Mouse (Mus musculus) C2C12 (cell line): ENCODE results near the gene Fam210b.

Experiments used
- CTCF ChIP-seq: IDR thresholded peaks from one replicate; pipeline ENCODE4 v1.5.1; 2011; ENCODE audit not compliant: control insufficient read depth, insufficient read depth, insufficient read length
- FOSL1 ChIP-seq: IDR thresholded peaks from one replicate; pipeline ENCODE4 v1.8.0; 2011; ENCODE audit warnings: mild to moderate bottlenecking, low read length; ENCODE audit not compliant: poor library complexity, insufficient read depth, severe bottlenecking

DNA sequence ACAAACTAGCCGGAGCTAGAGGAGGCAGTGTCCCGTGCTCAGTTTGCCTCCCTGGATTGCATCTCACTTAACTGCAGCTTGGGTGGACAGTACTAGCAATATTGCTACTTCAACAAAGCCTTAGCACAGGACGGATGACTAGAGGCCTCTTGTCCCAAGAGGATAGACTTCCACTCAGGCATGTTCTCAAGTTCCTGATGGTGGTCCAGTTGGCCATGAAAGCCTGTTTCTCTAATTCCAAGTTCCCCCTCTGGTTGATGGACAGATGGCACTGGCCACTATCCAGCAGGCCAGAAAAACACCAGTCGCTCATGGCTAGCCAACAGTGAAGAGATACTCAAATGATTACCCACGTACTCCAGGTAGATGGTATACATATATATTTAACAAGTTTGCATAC lies 10.5 kb downstream of the Fam210b start:
- TF ChIP-seq CTCF (no peak), FOSL1 (no peak)
